Mouse (Mus musculus) A20 (cell line): ENCODE data around the gene Hcfc1r1.

Experiments
- DNase-seq: peaks from one replicate; pipeline ENCODE4 v3.0.0-alpha.2; 2011; ENCODE audit warnings: low read depth, low spot score

The Hcfc1r1 gene

DNA sequence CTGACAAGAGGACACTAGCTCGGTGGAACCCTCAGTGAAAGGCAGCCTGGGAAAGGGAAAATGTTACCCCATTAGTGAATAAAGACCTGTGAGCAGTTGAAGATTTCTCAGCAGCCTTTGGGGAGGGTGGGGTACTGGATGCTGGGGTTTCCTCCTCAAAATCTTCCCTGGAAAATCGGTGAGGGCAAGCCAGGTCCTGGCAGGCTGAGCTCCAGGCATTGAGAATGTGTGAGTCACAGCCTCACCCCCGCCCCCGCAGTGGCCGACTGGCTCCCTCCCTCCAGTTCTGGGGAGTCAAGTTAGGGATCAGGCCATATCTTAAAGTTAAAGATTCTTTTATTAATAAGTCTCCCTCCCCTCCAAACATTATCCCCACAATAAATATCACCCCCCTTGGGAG lies 1.7 kb downstream of the Hcfc1r1 start:
- no peak for DNase-seq

DNA sequence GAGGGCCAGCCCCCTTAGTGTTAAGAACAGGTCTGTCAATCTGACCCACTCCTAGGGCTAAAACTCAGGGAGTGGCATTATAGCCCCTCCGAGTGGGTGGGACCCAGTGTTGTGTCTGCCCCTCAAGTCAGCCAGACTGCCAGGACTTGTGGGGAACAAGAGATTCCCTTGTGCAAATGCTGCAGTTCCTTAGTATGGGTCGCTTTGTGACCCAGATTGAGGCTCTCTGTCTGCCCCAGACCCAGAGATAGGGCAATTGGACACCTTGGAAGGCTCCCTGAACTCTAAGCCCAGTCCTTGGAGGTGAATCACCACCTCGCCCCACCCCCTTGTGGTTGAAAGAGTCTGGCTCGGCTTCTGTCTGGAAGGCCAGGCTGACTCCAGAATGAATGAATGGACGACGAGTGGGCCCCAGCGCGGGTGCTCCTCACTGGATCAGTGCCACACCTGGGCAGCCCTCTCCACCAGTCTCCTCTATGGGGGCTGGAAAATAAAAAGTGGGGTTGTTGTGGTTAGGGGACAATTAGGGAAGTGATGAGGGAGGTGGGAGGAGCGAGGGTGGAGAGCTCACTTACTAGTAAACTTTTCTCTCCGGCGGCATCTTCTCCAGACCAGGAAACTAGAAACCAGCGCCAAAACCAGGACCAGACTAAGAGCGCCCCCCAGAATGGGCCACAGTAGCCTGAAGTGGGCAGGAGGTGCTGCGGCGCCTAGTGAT lies 2.3 kb downstream of the Hcfc1r1 start:
- DNase-seq: peak; percentile 33

DNA sequence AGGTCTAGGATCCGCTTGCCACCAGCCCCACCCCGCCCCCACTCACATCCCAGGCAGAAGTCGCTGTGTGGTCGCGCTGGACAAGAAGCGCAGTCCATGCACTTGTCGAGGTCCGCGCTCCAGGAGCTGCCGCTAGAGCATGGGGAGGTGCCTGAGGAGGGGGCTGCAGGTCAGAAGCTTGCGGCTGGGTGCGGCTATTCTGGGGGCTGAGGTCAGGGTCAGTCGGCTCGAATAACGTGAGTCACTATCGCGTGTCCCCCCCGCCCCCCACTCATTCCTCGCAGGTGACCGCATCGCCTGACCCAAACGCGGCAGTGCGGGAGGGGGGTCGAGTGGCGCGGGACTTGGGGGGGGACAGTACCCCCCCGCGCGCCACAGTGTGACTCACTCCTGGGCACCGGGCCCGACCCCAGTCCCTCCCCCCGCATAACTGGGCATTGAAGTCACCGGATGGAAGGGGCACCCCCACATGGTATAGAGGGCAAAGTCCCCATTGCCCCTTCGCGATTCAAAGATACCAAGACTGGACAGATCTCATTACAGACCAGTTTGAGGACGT lies 3.2 kb downstream of the Hcfc1r1 start:
- no peak for DNase-seq

DNA sequence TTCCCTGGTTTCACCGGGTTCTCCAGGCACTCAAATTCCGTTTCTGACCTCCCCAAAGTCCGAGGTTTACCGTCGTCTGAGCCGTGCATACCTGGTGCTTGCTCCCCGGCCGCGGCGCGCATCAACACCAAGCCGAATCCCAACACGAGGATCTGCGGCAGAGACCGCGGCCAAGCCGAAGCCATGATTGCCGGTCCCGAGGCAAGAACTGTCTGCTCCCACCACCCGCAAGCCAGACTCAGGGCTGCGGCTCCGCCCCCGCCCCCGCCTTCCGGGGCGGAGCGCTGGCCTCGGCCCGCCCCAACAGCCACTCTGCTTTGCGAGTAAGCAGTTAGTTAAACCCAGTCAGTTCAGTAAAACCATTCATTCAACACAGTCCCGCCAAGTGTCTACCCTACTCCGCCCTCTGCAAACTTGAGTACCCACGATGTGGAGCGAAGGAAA lies 3.9 kb downstream of the Hcfc1r1 start, which contains the start of gene Tnfrsf12a:
Tnfrsf12a (minus strand) TSS at position 233 of the 444 bp plus-strand sequence.
- DNase-seq: peak; percentile 92

GRCm38 (mm10) chr17:23679127-23679835 lies 5.9 kb downstream of the Hcfc1r1 start, which contains the start of gene Cldn6:
Cldn6 (plus strand) TSS chr17:23679249.
- DNase-seq: no peak

DNA sequence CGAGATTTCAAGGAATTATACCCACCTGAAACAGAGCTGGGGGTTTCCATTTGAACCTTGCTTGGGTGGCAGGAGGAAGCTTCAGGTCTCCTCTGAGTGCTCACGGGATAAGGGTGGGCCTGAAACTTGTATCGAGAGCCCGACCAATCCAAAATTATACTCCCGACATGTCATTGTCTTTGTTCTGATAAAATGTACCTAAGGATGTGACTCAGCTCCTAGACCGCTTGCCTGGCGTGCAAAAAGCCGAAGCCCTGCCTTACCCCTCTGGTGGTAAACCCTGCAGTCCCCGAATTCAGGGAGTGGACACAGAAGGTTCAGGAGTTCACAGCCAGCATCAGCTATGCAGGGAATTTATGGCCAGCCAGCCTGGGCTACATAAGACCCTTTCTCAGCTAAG lies 6.9 kb downstream of the Hcfc1r1 start:
- DNase-seq: no peak

DNA sequence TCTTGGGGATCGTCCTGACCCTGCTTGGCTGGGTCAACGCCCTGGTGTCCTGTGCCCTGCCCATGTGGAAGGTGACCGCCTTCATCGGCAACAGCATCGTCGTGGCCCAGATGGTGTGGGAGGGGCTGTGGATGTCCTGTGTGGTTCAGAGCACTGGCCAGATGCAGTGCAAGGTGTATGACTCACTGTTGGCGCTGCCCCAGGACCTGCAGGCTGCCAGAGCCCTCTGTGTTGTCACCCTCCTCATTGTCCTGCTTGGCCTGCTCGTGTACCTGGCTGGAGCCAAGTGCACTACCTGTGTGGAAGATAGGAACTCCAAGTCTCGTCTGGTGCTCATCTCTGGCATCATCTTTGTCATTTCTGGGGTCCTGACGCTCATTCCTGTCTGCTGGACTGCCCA lies 7.7 kb downstream of the Hcfc1r1 start:
- DNase-seq: no peak

DNA sequence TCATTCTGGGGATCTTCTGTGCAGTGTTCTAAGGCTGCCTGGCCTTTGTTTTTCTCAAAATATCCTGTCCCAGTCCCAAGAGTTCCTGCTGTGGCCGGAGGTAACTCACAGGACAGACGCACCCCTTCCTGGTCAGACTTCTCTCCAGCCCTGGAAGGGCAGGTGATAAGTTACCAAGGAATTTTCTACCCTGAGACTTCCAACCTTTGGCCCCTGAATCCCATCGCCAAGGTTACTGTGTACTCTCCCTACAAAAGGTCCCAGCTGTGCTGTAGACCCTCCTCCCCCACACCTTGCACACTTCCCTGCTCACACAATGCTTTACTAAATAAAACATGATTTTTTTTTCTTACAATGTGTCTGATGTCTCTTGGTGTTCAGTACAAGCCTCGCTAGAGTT lies 8.7 kb downstream of the Hcfc1r1 start:
- no peak for DNase-seq

- DNase-seq: no peak
These were observed 9.1 kb downstream of the Hcfc1r1 start for GRCm38 (mm10) chr17:23682530-23682929.

GRCm38 (mm10) chr17:23683226-23683625 lies 9.8 kb downstream of the Hcfc1r1 start:
- no peak for DNase-seq

DNA sequence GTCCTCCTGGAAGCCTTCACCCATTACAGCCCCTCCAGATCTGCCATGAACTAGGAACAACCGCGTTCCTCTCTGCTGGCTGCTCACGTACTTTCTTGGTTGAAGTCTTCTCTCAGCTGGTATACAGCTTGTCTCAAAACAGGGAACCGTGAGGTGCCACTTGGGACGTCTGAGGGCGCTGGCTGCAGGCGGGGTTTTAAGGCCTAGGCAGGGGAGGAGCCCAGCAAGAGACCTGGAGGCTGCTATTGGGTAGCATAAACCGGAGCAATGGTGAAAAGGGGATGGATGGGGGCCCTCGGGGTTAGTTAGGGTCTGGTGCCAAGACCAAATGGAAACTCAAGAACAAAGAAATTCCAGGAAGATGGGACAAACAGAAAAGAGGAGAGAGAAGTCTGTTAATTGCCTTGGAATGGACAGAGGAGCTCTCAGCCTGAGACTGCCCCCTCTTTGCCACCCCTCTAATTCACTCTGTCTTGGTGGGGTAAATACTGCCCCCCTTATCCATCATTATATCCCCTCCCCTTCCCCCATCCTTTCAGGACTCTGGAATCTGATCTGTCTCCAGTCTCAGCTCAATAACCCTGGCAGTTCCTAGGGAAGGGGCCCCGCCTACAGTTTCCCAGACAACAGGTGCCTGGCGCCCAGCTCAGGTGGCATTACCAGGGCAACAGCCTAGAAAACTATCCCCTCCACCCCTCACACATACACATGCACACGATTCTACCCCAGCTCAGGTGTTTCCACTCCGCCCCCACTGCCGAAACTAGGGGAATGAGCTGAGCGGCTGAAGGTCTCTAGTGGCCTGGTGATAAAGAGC lies 10.7 kb downstream of the Hcfc1r1 start, which contains the start of gene Cldn9:
Cldn9 (minus strand) TSS at position 171 of the 817 bp plus-strand sequence.
- DNase-seq: peak; percentile 27

DNA sequence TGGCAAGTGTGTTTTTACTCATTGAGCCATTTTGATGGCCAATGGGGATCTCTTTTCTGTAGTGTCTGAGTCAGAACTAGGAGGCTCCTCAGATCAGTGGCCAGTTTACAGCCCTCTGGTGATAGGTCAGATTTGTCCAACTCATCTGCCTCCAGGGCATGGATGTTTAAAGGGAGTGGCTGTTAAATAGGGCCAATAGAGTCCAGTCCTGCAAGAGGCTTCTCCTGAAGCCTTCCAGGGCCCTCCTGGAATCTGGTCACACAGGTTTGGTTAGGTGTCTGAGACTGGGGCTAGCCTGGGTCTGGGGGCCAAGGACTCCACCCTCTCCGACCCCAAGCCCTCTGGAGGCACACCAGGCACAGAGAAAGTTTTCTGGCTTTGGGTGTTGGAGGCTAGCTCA lies 21.1 kb downstream of the Hcfc1r1 start:
- no peak for DNase-seq

DNA sequence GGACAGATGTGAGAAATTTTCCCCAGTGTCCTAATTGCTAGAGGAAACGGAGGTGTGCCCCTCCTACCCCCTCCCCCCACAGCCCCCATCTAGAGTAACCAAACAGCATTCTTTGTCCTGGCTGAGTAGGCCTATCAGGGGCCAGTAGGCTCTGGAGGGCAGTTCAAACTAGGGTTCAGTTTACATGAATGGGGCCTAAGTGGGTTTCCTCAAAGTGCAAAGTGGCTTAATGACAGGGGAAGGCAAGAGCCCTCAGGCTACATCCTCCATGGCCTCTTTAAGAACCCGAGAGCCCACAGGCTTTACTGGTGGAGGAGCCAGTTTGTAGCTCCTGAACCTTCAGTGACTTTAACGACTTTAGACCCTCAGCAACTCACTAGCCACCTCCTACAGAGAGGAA lies 22.4 kb downstream of the Hcfc1r1 start:
- DNase-seq: no peak

GRCm38 (mm10) chr17:23699131-23700077 lies 26.0 kb downstream of the Hcfc1r1 start:
- DNase-seq: peak; percentile 26

- peak; percentile 90 for DNase-seq
These were observed 26.7 kb downstream of the Hcfc1r1 start for GRCm38 (mm10) chr17:23700079-23700478.

DNA sequence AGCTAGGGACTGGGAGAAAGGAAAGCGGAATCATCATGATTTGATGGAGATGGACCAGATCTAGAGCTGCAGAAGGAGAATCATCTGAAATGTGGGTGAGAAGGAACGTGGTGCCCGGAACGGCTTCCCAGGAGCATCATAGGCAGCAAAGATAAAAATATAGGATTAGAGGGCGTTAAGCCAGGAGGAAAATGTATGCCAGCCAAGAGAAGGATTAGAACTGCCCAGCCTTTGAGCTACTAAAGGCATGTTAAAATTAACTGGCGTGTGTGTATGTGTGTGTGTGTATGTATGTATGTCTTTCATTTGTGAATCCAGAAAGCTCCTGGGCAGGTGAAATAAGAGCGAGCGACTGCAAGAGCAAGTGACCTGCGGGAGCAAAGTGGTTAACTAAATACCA lies 29.9 kb downstream of the Hcfc1r1 start:
- no peak for DNase-seq

DNA sequence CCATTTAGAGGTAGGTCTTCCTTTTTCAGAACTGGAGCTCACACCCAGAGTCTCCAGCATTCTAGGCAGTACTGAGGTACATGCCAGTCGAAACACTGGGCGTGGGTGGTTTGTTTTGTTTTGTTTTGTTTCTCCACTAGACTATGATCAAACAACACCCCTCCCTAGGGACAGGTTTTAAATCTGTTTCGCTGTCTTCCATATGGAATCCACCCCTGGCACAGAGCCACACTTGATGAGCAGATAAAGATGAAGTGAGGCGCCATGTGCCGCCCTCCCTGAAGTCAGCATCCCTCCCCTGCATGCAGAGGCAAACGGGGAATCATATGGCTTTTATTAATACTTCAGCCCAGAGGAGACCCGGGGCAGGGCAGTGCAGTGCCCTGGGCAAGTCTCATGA lies 31.3 kb downstream of the Hcfc1r1 start:
- DNase-seq: no peak

- DNase-seq: no peak
These were observed 32.2 kb downstream of the Hcfc1r1 start for GRCm38 (mm10) chr17:23705525-23706104.

- peak; percentile 73 for DNase-seq
These were observed 32.8 kb downstream of the Hcfc1r1 start for GRCm38 (mm10) chr17:23706212-23706611.

- no peak for DNase-seq
These were observed 43.6 kb downstream of the Hcfc1r1 start for GRCm38 (mm10) chr17:23717003-23717402.
